Mouse (Mus musculus) cerebellum, postnatal 4 days (tissue): ENCODE results near the gene Arhgap4.

Source experiments
- DNase-seq, 2 experiments: peaks; one replicate each; pipeline ENCODE4 v3.0.0; 2022; ENCODE audit warnings: low spot score in 2 of 2, mixed read lengths in 1 of 2

Arhgap4 gene

GRCm38 (mm10) chrX:73921823-73922549 lies at the start of gene Arhgap4, which contains the start of gene Naa10:
Gene Arhgap4, minus strand, starts transcription at chrX:73921870.
Gene Naa10, minus strand, starts transcription at chrX:73921944.
- peak; percentile 68 to 88 for DNase-seq

DNA sequence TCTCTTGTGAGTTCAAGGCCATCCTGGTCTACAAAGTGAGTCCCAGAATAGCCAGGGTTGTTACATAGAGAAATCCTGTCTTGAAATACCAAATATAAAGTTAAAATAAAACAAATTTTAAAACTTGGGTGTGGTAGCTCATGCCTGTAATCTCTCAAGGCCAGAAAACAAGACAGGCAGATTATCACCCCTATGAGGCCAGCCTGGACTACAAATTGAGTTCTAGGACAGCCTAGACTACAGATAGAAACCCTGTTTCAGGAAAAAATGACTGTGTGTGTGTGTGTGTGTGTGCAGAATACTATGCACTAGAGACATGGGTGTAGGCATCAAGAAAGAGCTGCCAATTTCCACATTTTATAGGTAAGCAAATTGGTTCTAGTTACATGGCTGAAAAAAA lies 49.1 kb upstream of the Arhgap4 start:
- no peak for DNase-seq

GRCm38 (mm10) chrX:73969729-73970128 lies 48.1 kb upstream of the Arhgap4 start:
- no peak for DNase-seq

GRCm38 (mm10) chrX:73969167-73969566 lies 47.5 kb upstream of the Arhgap4 start:
- DNase-seq = no peak

DNA sequence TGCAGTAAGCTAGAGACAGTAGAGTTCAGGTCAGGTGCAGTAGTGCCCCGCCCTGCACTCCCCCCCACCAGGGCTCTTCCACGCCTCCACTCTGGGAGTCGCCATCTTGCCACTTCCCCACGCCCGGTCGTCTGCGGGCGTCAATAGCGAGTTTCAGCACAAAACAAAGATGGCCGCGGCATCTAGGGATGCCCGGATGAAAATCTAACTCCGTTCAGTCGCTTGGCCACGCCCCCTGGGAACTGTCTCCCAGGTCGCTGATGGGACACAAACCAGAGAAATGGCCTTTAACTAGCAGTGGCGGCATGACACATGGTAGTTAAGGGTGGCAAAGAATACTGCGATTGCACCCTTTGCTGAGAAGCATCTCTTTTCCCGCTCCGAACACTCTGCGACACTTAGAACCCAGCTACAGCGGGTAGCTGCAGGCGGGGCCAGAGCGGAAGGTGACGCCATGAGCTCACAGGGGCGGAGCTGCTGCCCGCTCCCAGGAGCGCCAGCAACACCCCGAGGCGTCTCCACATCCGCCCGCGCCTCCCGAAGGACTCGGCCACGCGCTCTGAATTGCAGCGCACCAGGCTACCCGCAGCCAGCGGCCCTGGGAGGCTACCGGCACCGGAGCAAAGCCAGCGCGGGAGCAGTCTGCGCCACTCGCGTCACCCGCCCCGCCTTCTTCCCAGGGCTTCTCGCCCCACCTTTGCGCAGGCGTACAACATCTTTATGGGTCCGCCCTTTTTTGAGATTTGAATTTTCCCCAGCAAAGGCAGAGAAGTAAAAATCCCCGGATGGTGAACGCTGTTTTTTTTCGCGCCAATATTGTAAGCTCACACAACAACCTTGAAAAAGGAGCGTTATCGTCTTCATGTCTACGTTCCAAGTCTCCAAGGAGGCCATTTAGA lies 45.8 kb upstream of the Arhgap4 start:
- DNase-seq = peak; percentile 63 to 77

DNA sequence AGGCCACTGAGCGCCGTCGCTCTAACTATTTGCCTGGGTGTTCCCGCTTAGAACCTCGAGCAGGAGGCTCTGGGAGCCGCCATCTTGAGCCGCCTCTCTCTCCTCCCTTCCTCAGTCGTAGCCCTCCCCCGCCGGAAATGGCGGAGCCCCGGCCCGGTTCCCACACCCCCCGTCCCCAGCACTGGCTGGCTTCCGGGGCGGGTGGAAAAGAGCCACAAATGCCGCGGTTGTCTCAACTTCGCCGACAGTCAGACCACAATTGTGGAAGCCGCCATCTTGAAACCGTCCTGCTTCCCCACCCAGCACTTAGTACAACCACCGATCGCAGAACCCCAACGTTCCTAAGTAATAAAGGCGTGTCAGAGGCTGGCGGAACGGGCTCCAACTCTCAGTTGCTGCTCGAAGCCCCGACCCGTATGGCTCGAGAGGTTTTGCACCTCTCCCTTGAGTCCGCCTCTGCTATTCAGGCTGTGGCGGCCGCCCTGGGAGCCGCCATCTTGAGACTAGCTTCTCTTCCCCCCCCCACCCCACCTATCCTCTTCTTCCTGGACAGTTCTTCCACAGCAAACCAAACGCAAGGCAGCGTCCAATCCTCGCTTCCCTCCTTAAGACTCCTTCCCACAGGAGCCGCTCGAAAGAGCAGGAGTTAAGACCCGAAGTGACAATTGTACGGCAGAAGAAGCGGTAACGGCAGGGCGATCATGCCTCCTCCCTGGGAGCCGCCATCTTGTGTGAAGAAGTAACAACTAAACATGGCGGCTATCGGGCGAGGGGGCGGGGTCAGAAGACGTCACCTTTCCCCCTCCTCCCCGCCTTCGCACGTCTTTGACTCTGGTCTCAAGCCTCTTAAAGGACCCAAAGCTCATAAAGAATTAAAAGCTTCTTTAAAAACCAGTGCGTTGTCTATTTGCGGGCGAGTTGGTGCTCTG lies 44.8 kb upstream of the Arhgap4 start, which contains the start of gene Hcfc1:
Hcfc1 (minus strand) TSS at position 110 of the 929 bp plus-strand sequence.
- peak; percentile 65 to 80 for DNase-seq

DNA sequence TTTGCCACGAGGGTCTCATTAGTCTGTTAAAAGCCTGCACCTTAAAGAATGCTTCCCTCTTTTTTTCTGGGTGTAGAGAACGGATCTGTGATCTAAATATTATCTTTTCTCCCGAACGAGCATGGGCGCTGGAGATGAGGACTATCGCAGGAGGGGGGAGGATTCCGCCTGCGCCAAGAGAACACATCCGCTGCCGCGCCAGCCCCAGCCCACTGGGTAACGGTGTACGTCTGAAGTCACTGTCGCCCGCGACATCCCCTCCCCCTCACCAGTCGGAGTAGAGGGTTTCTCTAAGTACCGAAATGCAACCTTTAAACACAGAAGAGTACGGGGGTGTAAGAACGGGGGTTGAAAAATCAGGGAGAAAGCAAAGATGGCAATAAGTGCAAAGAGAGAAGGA lies 43.6 kb upstream of the Arhgap4 start:
- DNase-seq = peak in 1 of 2 experiments; percentile 32

- no peak for DNase-seq
These were observed 42.7 kb upstream of the Arhgap4 start for GRCm38 (mm10) chrX:73964363-73964762.

- no peak for DNase-seq
These were observed 33.3 kb upstream of the Arhgap4 start for GRCm38 (mm10) chrX:73954988-73955387.

- DNase-seq = no peak
These were observed 30.9 kb upstream of the Arhgap4 start for GRCm38 (mm10) chrX:73952603-73953002.

- DNase-seq = no peak
These were observed 27.7 kb upstream of the Arhgap4 start for GRCm38 (mm10) chrX:73949341-73949740.

- DNase-seq = peak in 1 of 2 experiments; percentile 56
These were observed 27.0 kb upstream of the Arhgap4 start for GRCm38 (mm10) chrX:73948647-73949046.

DNA sequence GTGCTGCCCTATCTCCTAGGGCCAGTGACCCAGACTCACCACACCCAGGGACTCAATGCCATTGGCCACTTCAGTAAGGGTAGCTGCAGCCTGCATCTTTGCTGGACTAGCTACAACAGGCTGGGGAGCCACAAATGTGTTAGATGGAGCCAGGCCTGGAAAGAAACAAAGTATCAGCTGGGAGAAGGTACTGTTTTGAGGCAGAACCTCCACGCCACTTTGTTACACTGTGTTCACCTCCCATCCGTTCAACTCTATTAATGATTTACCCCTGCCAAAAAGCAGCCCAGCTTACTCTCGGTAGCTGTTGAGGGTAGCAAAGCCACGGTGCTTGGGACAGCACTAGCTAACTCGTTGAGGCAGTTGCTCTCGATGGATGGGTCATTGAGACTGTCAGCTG lies 25.2 kb upstream of the Arhgap4 start:
- no peak for DNase-seq

- DNase-seq = no peak
These were observed 20.6 kb upstream of the Arhgap4 start for GRCm38 (mm10) chrX:73942294-73942693.

DNA sequence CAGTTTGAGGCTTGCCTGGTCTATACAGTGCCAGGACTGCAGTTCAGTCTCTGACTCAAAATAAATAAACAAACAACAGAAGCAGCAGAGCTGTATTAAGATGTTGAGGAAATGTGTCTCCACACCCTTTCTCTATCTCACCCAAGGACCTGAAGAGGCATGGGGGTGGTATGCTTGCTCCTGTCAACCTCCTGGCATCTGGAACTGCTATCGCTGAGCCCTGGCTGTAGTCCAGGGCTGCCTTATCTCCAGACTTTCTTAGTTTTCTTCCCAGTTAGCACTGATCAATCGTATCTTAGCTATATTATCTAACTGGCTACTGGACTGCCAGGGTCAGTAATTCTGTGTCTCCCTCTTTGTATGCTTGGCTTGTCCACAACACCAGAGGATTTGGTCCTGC lies 20.2 kb upstream of the Arhgap4 start:
- no peak for DNase-seq

- no peak for DNase-seq
These were observed 10.2 kb upstream of the Arhgap4 start for GRCm38 (mm10) chrX:73931871-73932270.

- no peak for DNase-seq
These were observed 8.9 kb upstream of the Arhgap4 start, which contains the start of gene Renbp for GRCm38 (mm10) chrX:73930402-73931062. Gene Renbp, minus strand, starts transcription at chrX:73930850.

DNA sequence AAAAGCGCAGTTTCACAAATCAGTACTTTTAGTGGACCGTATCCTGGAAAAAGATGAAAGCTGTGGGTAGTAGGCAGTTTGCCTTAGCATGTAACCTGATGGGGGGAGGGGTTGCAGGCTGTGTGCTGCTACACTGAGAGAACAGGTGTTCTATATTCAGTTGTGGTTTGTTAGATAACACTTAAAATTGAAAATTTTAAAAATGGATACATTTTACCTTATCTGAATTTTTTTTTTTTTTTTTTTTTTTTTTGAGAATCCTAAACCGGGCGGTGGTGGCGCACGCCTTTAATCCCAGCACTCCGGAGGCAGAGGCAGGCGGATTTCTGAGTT lies 846 bp upstream of the Arhgap4 start:
- DNase-seq = no peak

DNA sequence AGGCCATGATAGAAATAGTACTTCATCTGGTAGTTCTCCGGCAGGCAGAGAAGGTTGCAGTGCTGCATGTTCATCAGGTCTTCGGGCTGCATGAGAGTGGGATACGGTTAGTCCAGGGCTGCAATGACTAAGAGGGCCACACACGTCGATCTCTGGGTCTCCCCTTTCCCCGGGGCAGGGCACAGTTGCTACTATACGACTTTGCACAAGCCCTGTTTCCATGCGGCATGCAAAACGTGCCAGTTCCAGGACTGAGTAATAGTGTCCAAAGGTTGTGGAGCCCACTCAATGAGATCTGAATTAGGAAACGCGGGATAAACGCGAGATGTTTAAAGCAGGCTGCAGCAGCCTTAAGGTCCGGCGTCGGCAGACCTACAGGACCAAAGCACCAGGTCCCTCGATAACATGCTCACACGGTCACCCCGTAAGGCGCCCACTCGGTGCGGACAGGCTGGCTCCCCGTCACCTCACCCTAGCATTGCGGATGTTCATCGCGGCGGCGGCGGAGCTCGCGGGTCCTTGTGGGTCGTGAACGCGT lies 316 bp downstream of the Arhgap4 start:
- no peak for DNase-seq

GRCm38 (mm10) chrX:73918631-73919030 lies 3.0 kb downstream of the Arhgap4 start:
- DNase-seq = no peak

DNA sequence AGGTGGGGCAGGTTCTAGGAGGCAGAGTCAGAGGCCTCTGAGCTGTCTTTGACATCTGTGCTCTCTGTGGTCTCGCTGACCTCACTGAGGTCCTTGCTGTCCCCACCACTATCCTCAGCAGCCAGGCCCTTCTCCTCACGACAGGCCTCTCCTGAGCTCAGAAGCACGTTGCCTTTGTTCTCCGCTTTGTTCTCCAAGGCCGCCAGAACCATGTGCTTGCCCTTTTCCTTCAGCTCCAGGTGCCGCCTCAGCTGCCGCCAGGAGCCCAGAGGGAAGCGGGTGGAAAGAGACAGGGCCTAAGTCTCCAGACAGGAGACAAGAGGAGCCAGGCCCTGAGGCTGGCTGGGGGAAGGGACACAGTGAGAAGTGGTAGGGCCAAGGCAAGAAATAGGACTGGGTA lies 4.7 kb downstream of the Arhgap4 start:
- no peak for DNase-seq
